Mouse (Mus musculus): ENCODE data around the gene Gm49450.
A peak's percentile ranks its signal among the peaks of the same experiment; 100 is the strongest.
"Not testable (repeated sequence)": the region's sequence is repeated elsewhere in the genome, so short reads cannot be mapped to it uniquely, and the experiment has no call there.

Gene Gm49450

GRCm38 (mm10) chr15:98985240-98985981 is 32.1 kb upstream of the Gm49450 start:
- peak; percentile 63 for DNase-seq (ENCODE audit: low spot score)

DNA sequence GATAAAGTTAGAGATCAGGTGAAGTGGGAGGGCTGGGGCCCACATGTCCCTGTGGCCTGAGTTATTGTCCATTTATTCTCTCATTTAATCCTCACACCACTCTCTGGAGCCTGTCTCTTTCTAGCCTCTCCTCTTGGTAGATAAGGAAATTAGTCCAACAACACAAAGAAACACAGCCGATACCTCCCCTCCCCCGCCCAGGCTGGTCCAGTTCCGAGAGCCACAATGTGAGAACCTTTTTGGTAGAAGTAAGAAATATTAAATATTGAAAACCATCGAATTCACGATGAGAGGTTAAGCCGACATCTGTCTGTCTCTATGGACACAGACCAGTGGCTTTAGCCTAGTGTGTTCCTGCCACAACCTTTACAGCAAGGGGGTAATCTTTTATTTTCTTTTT is 31.3 kb upstream of the Gm49450 start:
- DNase-seq (ENCODE audit: low spot score), result no peak

GRCm38 (mm10) chr15:98983431-98984081 is 30.2 kb upstream of the Gm49450 start:
- no peak for DNase-seq (ENCODE audit: low spot score)

DNA sequence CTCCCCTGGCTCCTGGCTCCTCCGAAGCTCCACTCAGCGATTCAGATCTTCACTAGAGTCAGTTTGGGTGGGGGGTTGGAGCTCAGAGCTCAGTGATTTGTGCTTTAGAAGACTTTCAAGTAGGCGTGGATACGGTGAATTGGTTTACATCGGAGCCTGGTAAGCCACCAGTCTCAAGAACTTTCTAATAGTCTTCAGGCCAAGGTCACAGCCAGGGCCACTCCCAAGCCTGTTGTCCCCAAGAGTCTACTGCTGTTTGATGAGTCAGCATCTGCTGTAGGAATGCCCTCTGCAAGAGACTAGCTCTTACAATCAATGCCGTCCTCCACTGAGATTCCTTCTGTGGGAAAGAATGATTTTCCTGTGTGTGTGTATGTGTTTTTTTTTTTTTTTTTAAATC is 28.7 kb upstream of the Gm49450 start:
- DNase-seq (ENCODE audit: low spot score), result no peak

DNA sequence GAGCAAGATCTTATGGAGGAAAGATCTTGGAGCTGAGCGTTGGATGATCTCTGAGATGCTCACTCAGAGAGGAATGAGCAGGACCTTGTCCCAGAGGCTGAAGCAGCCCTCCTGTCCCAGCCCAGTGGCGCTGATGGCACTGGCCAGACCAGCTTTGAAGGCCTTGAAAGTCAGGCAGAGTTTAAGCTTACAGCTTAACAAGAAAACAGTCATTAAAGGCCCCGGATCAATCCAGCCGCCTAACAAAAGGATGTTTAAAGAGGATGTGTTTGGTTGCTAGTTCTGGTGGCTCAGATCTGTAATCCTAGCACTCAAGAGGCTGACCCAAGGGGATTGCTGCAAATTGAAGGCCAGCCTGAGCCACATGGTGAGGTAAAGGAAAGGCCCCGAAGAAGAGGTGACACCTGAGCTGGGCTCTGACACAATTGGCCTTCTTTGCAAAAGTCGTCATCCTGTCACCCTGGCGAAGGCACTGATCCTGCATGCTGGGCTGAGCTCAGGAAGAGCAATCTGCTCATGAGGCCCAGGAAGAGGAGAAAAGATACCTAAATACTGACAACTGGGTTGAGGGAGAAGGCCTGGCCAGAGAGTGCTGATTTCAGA is 26.8 kb upstream of the Gm49450 start:
- DNase-seq (ENCODE audit: low spot score), result no peak

- no peak for DNase-seq (ENCODE audit: low spot score)
Measured at GRCm38 (mm10) chr15:98978409-98979172, 25.2 kb upstream of the Gm49450 start.

DNA sequence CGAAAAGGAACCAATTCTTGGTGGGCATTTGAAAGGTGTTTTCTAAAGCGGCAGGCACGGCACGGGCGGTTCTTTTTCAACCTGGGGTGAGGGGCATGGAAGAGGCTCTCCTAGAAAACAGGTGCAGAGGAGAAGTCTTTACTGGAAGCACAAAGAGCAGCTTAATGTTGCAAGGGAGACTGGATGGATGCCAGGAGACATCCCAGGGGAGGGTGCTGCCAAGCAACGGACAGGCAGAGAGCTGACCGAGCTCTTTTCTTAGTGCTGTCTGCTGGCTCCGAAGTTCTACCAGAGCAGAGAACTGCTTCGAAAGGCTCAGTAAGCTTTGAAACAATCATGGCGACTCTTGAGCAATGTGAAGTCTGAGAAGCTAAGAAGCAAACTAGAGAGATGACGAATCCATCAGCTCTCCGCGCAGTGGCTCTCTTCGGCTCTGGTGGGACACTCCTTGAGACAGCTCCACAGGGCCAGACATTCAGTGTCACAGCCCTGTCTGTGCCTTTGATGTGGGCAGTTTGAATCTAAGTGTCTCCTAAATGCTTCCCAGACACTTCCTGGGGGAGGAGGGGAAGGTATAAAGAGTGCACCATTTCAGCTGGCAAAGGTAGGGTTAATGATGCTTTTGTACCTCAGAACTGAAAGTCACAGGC is 24.5 kb upstream of the Gm49450 start:
- no peak for DNase-seq (ENCODE audit: low spot score)

DNA sequence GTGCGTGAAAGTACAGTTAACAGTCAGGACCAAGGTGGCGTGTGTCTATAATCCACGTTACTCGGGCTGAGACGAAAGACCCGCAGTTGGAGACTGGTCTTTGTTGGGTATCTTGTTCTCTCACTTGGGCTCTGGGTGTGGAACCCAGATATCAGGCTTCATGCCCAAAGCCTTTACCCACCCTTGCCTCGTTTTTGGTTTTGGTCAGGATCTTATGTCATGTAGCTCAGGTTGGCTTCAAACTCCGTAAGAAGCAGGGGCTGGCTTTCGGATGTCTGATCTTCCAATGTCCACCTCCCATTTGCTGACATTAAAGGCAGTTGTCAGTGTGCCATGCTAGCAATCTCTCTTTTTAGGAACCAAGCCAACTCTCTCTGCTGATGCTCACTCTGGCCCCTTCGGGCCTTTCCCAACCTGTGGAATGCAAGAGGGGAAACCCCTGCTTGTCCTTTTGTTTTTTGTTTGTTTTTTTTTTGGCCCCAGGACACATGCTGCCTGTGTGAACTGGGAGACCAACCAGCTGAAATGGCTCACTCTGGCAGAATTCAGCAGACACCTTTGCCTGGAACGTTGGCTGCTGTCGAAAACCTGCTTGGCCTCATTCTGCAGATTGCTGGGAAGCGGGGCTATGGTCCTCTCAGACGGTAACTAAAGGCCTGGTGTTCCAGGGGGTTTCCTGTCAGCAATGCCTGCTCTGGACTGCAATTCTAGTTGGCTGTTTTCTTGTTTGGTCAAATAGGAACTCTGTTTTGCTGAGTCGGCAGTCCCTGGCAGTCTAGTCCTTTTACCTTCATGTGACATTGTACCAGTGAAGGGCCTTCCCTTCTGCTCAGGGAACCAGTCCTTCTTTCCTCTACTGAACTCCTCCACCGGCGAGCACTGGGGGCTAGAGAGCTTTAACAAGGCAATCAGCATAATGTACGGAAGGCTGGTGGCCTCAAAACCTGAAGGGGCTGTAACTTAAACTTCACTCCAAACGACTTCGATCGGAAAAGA is 23.7 kb upstream of the Gm49450 start:
- no peak for DNase-seq (ENCODE audit: low spot score)

- DNase-seq (ENCODE audit: low spot score), result no peak
Measured at GRCm38 (mm10) chr15:98973015-98973614, 19.8 kb upstream of the Gm49450 start.

GRCm38 (mm10) chr15:98971576-98972320 is 18.4 kb upstream of the Gm49450 start:
- DNase-seq (ENCODE audit: low spot score), result not testable (repeated sequence)

DNA sequence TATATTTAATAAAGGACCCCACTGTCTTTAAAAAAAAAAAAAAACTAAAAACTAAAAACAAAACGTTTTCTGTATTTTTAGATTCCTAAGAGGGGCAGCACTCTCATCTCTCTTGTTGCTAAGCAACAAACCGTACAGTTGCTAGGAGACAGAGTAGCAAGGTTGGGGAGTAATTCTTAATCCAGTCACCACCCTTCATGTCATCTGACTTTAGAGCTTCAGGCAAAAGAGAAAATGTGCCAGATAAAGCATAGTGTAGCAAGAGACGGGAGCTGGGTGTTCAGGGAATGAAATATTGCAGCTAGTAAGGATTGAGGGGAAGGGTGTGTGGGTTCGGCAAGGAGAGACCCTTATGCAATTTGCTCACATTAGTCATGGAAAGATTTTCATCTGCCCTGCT is 17.8 kb upstream of the Gm49450 start:
- DNase-seq (ENCODE audit: low spot score), result no peak

DNA sequence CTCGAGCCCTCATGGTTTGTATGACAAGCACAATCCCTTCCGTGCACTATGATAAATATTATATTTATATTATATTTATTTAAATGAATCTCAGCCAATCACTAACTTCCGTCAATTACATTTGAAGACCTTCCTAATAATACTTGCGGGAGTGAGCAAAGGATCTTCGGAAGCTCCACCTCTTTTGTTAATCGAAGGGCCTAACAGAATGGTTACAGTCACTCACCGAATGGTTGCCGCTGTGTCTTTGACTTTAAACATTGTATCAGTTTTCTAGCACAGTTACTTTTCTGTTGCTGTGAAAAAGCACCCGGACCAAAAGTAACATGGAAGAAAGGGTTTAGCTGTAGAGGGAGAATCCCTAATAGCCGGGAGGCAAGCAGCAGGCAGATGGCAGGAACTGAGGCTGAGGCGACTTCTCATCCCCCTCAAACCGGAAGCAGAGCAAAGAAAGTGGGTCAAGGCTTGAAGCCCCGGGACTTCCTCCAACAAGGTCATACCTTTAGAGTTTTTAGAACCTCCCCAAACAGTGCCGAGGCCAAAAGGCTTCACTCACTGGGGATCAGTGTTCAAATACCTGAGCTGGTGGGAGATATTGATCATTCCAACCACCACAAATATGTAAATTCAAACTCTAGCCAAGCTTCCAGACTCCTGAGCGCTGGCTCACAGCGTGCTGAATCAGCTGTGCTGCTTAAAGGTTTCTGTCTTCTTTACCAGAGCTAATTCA is 16.2 kb upstream of the Gm49450 start:
- no peak for DNase-seq (ENCODE audit: low spot score)

DNA sequence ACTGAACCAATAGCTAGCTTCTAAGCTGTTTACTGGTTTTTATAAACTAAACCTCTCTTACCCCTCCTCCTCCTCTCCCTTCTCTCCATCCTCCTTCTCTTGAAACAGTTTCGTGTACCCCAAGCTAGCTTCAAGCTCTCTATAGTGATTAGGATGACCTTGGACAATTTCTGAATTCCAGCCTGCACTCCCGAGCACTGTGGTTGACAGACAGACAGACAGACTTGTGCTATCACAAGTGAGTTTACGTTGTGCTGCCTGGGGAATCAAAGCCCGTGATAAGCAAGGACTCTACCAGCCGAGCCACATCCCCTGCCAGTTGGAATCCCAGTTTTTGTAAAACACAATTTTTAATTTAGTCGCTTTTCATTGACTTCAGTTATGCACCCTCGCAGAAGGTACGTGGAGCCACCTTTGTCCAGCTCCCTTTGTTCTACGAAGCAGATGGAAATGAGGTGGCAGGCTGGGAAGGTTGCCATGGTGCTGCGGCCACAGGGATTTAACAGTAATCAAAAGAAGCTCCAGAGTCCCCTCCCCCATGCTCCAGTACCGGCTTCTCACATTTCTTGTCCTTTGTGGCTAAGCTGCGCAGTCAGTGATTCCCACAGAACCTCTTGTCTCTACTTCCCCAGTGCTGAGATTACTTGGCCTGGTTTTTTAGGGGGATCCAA is 15.5 kb upstream of the Gm49450 start:
- DNase-seq (ENCODE audit: low spot score), result no peak

GRCm38 (mm10) chr15:98959531-98959930 is 6.2 kb upstream of the Gm49450 start:
- no peak for DNase-seq (ENCODE audit: low spot score)

DNA sequence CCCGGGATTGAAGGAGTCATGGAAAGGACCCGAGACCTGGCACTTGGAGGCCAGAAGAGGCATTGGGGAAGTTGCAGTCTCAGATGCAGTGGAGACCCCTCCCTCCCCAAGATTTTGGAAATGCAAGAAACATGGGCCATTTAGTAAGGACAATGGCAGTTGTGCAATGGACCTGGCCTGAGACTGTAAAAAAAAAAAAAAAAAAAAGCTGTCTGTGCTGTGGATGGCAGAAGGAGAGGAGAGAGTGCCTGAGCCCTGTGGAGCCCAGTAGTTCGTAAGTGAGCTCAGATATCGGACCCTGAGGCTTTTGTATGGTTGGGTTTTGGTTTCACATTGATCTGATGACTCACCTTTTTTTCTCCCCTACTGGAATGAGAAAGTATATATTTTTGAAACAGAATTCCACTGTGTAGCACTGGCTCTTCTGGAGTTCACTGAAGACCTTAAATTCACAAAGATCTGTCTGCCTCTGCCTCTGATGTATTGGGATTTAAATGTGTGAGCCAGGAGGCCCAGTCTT is 5.6 kb upstream of the Gm49450 start:
- DNase-seq (ENCODE audit: low spot score), result no peak

- no peak for DNase-seq (ENCODE audit: low spot score)
Measured at GRCm38 (mm10) chr15:98957475-98957874, 4.1 kb upstream of the Gm49450 start.

DNA sequence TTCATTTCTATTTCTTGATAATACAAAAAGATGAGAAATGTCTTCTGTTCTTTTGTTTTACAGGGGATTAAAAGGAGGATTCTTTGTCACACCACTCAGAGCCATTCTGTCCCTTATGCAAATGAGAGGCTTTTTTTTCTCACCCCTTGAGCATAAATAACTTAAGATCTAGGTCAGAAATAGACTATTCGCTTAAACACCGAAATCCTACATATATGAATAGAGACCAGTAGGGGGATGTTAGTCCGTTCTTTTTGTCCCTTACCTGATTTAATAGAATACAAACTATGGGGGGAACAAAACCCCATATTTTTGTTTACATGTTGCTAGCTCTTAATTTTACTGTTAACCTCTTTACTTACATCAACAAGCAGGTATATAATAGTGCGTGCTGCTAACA is 2.6 kb upstream of the Gm49450 start:
- no peak for DNase-seq (ENCODE audit: low spot score)

- no peak for DNase-seq (ENCODE audit: low spot score)
Measured at GRCm38 (mm10) chr15:98955324-98955723, 2.0 kb upstream of the Gm49450 start.
